Mouse (Mus musculus): Measurements from ENCODE around the gene Eya4.

Eya4 gene

DNA sequence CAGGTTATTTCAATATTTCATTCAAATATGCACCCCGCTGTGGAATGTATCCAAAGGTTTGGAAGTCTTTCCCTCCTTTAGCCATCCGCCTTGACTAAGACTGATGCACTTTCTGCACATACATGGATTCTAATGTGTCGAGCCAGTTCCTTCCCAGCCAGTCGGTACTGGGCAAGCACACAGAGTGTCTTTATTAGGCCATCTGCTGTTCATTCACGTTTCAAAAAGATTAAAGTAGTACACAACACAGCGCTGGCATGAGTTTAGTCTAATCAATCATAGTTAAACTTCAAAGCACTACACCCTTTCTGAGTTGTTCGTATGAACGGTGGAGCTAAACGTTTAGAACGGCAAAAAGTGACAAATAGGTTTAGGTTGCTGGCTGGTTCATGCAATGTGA, 190.7 kb downstream of the Eya4 start:
- DNase-seq (ENCODE audit: low read depth in 2 of 2, low spot score in 2 of 2) = no peak

DNA sequence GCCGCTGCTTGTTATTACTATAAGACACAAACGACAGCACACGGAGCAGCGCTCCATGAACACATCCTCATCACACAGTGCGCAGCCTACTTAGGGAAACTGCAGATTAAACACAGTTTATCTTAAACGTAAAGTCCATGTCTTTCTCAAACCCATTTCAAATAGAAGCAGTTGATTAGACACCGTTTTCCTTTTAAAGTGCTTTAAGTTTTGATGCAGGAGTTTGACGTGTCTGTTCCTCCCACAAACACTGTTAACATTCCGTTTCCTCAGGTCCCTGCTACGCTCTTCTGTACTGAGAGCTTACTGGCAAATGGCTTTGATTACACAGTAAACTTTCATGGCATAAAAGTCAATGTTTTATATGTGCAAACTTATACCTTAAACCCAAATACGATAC, 191.4 kb downstream of the Eya4 start:
- no peak for DNase-seq (ENCODE audit: low read depth in 2 of 2, low spot score in 2 of 2)

DNA sequence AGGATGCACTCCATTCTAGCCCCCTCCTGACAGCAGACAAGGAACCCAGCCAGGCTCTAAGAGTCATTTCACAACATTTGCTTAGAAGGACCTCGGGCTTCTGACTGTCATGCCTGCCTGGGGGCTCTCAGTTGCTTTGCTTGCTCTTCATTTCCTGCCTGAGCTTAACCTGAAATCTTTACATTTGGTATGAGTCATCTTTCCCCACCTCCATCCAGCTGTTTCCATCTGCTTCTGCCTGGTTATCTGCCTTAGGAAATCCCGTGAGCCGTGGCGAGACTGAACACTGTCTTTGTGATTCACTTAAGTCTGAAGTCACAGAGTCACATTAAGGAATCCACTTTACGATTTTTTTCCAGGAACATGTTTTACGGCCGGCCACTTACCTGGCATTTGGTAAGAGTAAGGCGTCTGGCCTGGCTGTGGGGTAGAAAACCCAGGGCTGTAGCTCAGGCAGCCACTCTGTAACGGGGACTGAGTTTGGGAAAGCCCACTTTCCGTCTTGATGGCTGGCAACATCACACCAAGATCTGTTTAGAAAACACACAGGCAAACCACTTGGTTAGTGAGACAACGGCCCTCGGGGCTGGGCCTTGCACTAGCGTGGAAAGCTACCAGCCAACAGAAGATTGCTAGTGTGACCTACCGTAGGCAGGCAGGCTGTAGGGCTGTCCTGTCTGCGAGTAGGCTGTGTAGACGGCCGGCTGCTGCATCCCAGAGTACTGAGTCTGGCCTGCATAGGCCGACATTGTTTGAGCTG, 193.5 kb downstream of the Eya4 start:
- DNase-seq (ENCODE audit: low read depth in 2 of 2, low spot score in 2 of 2) = no peak

DNA sequence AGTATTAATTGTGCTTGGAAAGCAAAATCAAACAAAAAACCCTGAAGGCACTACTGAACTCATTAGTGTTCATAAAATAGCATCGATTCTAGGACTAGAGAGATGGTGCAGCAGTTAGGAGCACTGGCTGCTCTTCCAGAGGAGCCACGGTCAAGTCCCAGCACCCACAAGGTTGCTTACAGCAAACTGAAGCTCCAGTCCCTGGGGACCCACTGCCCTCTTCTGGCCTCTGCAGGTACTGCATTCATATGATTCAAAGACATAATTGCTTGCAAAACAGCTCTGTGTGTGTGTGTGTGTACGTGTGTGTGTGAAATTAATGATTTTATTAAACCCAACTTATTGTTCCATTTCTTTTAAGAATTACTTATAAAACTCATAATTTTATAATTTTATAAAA, 200.2 kb downstream of the Eya4 start:
- DNase-seq (ENCODE audit: low read depth in 2 of 2, low spot score in 2 of 2) = no peak

DNA sequence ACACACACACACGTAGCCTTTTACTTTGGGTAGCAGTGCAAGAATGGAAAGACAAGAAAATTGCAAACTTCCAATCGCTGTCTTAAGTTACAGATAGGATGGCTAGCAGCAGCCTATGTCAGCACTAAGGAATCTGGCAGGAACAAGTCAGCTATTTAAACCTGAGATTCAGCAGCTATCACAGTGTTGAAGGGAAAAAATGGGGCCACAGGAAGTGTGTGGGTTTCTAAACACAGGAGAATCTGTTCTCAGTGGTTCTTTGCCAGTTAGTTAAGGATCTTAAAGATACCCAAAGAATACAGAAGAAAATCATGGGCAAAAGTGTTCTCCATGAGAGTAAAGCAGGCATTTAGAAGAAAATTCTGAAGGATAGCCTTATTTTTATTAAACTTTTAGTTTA, 206.0 kb downstream of the Eya4 start:
- DNase-seq (ENCODE audit: low read depth in 2 of 2, low spot score in 2 of 2) = no peak

DNA sequence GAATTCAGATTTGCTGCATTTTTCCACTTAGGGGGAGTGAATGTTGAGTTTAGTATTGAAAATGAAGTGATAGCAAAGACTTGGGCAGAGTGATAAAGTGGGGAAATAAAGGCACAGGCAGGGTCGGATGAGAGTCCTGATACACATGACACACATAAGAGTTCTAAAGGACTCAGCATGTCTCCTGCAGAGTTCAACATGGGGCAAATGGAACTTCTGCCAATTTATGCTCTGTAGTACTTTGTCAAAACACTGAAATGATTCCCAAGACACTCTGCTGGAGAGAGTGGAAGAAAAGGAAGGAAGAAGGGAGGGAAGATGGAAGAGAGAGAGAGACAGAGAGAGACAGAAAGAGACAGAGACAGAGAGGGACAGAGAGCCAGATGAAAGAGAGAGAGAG, 222.6 kb downstream of the Eya4 start:
- no peak for DNase-seq (ENCODE audit: low read depth in 2 of 2, low spot score in 2 of 2)

DNA sequence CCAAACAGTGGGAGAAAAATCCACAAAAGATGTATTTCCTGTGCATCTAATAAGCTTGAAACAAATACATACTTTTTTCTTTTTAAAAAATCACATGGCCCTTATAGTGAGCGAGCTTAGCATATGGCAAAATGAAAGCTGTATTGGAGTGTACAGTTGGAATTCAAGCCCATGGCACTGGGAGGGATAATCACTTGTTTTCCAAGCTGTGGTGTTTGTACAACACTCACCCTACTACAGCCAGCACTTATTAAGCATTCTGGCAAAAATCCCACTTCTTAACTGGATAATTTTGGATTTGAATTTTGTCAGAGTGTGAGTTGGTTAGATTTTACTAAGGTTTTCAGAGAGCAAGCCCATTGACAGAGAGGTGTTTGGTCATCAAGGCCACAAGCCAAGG, 223.4 kb downstream of the Eya4 start:
- no peak for DNase-seq (ENCODE audit: low read depth in 2 of 2, low spot score in 2 of 2)

DNA sequence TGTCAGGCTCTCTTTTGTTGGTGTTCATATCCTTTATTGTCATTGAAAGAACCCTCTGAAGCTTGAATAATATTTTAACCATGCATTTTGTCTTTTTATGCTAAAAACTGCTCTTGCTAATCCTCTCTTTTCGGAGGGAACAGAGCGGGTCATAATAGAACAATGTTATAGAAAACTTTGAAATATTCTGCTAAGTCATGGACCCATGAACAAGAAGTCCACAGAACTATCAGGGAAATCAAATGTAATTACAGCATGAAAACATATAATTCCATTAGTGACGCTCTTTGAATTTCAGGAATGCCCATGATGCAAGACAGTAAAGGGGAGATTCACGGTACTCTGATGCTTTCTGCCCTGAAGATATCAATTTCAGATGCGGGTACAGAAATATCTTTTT, 224.1 kb downstream of the Eya4 start:
- DNase-seq (ENCODE audit: low read depth in 2 of 2, low spot score in 2 of 2) = no peak

DNA sequence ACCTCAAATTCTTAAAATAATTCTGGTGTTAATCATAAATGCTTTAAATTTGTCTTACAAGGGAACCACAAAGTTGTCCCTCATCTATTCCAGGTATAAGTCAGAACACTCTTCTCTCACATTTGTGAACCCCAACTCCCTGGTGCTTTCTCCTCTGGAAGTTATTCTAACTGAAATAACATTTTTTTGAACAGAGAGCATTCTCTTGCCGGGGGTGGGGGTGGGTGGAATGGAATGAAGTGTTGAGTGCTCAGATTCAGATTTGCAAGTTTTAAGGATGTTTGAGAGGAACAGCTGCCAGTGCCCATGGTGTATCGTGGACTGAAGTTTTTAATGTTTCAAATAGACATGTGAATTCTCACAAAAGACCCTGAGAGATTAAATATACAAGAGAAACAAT, 230.1 kb downstream of the Eya4 start:
- no peak for DNase-seq (ENCODE audit: low read depth in 2 of 2, low spot score in 2 of 2)

DNA sequence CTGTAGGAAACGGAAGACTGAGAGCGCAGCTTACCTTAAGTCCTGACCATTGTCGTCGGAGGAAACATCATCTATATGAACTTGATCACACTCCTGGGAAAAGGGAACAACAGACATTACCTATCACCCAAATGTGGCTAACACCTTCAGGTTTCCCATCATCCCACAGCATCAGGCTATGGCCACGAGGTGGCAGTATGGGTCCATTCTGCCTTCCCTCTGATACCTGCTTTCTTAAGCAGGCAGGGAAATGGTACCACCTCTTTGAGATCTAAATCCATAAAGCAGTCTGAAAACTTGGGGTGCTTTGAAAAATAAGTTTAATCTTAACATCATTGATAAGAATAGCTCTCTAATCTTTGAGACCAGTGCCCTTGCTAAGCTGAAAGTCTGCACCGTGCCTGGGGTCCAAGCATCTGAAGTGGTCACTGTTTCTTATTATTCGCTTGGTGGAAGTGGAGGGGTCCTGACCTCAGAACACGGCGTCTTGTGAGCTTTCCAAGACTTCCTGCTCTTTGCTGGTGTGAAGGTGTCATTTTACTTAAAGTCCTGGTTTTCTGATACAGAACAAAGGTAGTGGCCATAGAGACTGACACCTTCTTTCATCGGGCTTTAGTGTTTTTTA, 233.7 kb downstream of the Eya4 start:
- no peak for DNase-seq (ENCODE audit: low read depth in 2 of 2, low spot score in 2 of 2)

DNA sequence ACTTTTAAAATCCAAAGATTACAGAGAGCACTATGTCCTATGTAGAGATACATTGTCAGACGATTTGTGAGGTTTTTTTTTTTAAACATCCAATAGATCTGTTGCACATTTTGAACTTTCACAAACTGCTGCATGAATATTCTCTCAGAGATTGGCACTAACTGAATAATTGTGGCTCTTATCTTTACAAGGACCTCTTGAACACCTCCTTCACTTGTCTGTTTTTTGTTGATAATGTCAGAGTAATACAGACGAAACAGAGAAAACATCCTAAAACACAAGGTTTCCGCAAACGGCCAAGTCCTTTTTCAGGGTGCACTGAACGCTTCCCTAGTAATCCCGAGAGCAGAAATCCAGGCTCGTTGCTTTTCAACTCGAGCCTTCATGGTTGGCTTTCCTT, 234.5 kb downstream of the Eya4 start:
- no peak for DNase-seq (ENCODE audit: low read depth in 2 of 2, low spot score in 2 of 2)

DNA sequence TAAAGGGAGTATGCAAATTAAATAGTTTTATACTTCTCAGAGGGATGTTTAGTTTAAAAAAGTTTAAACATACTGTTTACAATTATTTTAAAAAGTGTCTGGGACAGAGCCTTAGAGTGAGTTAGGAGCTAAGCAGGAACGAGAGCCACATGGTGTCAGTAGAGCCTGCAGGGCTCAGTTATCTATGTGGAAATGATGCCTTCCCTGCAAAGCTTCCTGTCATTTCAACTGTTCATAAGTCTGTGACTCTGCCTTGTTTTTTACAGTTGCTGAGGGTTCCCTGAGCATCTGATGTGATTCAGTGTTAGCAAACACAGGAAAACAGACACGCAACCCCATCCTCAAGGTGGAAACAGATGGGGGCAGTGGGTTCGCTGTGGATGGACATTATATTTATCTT, 235.3 kb downstream of the Eya4 start:
- no peak for DNase-seq (ENCODE audit: low read depth in 2 of 2, low spot score in 2 of 2)

DNA sequence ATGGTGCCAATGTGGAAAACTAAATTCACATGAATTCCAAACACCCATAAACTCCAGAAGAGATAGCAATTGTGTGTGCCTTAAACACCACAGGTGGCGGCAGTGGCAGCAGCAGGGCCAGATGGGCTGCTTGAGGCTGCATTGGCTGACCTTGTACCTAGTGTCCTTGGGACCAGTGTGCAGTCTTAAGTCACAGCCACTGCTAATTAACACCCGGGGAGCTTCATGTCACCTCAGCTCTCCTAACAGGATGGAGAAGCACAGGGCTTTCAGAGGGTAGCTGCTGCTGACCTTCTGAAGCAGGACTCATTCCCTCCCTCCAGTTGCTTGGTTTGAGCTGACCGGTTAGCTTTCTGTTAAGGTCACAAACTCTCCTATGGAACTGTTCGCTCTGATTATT, 242.5 kb downstream of the Eya4 start:
- no peak for DNase-seq (ENCODE audit: low read depth in 2 of 2, low spot score in 2 of 2)

DNA sequence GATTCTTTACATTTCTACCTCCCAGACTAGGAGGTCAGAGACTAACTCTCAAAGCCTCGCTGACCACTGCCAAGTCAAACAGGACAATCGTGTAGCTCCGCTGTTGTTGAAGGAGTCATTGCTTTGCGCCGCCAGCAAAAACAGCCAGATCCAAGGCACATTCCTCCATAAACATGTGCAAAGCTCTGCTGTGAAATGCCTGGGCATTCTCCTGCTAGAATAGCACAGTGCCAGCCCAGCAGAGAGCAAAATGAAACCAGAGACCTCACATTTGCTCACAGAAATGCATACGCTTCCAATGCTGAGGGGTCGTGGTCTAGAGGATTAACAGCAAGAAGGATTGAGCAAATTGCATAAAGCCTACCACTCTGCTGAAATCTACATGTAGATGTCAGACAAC, 258.1 kb downstream of the Eya4 start:
- DNase-seq (ENCODE audit: low read depth in 2 of 2, low spot score in 2 of 2) = no peak

DNA sequence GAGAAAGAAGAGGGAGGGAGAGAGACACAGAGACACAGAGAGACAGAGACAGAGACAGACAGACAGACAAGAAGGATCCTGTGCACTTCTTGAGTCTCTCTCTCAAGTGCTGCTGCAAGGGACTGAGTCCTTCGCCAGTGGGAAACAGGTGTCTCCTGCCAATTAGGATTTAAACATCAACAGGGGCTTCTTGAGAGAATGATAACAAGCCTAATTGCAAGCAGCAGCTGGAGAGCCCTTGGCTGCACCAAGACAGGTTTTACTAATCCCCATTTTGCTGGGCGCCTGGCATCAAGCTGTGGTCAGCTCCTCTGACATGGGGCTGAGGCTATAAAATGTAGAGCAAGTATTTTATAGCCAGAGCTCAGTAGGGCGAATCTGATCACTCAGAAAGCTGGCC, 259.0 kb downstream of the Eya4 start:
- DNase-seq (ENCODE audit: low read depth in 2 of 2, low spot score in 2 of 2) = no peak

DNA sequence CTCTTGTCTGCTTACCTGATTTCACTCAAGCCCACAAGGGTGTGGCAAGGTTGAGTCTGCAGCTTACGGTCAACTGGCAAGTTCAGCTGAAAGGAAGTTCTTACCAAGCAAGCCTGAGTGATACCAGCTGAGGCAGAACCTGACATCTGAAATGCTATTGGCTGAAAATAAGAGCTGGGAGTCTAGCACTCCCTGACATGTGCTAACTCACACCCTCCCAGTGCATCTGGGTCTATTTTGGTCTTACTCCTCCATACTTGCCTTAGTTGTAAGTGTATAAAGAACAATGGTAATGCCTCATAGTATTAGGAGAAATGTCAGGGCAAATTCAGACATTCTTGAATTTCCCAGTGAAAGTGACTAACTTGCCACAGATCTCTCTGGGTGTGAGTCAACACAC, 260.3 kb downstream of the Eya4 start:
- DNase-seq (ENCODE audit: low read depth in 2 of 2, low spot score in 2 of 2) = no peak

DNA sequence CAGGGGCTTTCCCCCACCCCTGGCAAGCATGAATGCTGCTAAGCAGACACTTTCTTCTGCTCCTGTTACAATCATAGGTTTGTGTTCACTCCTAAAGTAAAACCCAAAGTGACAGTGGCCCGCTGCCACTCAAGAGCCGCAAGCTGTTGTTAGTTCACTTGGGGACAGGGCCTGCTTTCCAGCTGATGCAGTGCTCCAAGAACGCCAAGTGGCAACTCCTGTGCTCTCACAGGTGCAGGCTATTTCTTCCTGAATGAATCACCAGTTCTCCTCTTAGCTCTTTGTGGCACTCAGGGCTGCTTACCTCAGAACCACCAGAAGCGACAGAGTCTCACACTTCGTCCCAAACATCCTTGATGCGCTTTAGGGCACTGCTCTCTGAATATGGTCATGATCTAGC, 261.3 kb downstream of the Eya4 start:
- no peak for DNase-seq (ENCODE audit: low read depth in 2 of 2, low spot score in 2 of 2)

DNA sequence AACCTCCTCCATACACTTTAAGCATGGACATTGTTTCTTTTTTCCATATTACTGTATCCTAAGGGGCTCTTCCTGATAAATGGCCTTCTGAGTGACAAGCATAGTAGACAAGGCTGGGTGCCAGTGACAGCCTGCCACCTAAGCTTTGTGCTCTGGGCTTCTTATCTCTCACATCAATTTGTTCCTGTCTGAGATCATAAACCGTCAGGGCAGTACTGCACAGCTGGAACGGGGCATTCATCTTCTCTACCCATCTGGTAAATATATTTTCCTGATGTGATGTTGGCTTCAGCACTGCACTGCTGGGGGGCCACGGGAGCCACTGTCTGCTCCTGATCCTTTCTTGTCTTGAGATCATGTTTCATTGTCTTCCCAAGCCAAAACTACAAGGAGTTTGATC, 261.8 kb downstream of the Eya4 start:
- DNase-seq (ENCODE audit: low read depth in 2 of 2, low spot score in 2 of 2) = no peak

DNA sequence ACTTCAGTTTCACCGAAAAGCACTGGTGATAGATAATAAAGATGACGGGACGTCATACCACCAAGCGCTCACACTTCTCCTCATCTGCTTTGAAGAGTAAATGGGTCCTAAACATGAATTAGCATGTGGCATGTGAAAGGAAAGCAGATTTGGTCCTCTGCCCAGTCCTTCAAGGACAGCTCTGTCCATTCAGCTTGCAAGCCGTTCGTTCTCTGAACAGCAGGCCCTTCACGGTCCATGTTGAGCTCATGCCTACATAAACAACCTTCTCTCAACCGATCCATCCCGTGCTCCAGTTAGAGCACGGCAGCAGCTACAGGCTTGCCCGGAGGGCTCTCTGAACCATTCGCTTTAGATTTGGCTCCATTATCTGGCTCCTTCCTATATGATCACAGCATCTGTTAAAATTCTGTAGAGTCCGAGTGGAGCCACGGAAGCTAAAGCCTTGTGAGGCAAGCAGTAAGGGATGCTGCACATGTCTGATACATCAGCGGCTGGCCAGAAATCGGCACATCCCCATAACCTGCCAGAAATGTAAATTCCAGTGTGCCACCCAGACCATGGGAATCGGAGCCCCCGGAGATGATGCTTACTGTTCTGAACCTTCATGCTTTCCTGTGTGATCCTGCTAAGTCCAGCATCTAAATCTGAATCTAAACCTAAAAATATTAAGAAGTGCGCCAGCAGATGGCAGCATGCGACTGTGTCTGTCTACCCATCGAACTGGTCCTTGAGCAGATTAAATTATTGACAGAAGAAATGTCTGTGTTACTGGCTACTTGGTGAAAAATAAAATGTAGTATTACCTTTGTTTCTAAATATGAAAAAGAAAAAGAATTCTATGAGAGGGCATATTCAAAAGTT, 264.0 kb downstream of the Eya4 start:
- no peak for DNase-seq (ENCODE audit: low read depth in 2 of 2, low spot score in 2 of 2)

DNA sequence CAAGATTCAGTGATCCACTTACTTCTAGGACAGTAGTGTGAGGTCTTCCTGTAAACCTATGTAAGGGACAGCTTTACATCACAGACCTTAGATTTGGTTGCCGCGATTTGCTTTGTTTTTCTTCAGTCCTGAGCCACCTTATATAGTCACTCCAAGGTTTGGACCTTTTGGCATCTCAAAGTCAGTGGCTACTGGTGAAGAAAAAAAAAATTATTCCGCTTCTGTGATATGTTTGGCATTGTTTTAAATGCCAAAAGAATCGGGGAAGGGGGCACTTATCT, 269.1 kb downstream of the Eya4 start:
- no peak for DNase-seq (ENCODE audit: low read depth in 2 of 2, low spot score in 2 of 2)

DNA sequence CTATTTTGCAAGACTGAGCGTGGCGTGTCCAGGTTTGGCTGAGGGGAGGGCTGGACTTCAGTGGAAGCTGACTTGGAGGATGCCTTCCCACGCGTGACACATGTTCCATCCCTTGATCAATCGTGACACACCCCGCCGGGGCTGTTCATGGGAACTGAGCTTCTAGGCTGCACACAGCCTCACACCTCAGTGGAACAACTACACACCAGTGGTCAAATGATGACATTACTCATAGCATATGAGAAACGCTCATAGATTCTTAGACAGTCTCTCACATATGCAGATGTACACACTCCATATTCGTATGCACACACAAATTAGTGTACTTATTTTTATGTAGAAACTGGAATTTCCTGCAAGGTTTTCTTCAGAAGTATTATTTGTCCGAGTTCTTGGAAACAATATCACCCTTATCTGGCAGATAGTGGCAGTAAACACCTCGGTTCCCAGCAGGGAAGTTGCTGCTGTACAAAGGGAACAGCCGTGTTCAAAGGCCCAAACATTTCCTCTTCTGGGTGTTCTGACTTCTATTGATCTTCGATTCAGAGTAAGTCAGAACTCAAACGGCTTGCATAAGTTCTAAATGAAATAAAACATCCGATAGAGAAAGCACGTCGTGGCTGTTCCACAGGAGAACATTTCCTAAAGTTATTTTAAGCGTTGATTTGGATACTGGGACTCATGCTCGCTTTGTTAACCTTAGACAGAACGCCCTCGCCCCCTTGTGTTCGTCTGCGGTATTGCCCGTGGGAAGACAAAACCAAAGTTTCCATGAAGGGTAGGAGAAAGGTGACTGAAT, 269.6 kb downstream of the Eya4 start:
- peak in 1 of 2 experiments; percentile 17 for DNase-seq (ENCODE audit: low read depth in 2 of 2, low spot score in 2 of 2)
